Mouse (Mus musculus) hindbrain, embryonic 16.5 days (tissue): ENCODE results near the gene AC153137.1. TPM values are rescaled to one million over a fixed set of nuclear protein-coding genes. Genes with fewer than 3 reads are reported as not detected.
A peak's percentile ranks its signal among the peaks of the same experiment; 100 is the strongest.

Experiments
- ATAC-seq: fragments of 200-750 bp; cut with Nextera tagmentation; 2 replicates; pipeline ENCODE4 v1.8.0; 2017; ENCODE audit warnings: moderate TSS enrichment, moderate library complexity
- H3K27ac ChIP-seq: fragments of 300-500 bp; sonication (generic); 2 replicates; pipeline ENCODE4 v1.5.1; 2014; ENCODE audit warnings: low read depth, mild to moderate bottlenecking, control low read depth, low read length, moderate library complexity
- H3K27me3 ChIP-seq: fragments of 300-500 bp; sonication (generic); replicated peaks from 2 replicates; pipeline ENCODE4 v1.6.1; 2014; ENCODE audit warnings: low read length; ENCODE audit not compliant: control insufficient read depth, insufficient read depth
- H3K36me3 ChIP-seq: fragments of 300-500 bp; sonication (generic); 2 replicates; pipeline ENCODE4 v1.6.1; 2014; ENCODE audit warnings: mild to moderate bottlenecking, low read length, moderate library complexity, mixed read lengths; ENCODE audit not compliant: control insufficient read depth, insufficient read depth
- H3K4me1 ChIP-seq: fragments of 300-500 bp; sonication (generic); 2 replicates; pipeline ENCODE4 v1.6.1; 2014; ENCODE audit warnings: low read depth, low read length; ENCODE audit not compliant: control insufficient read depth, insufficient read depth
- H3K4me2 ChIP-seq: fragments of 300-500 bp; sonication (generic); 2 replicates; pipeline ENCODE4 v1.6.1; 2014; ENCODE audit warnings: mild to moderate bottlenecking, low read length, control low read depth, moderate library complexity
- H3K4me3 ChIP-seq: fragments of 300-500 bp; sonication (generic); 2 replicates; pipeline ENCODE4 v1.5.1; 2014; ENCODE audit warnings: mild to moderate bottlenecking, low read length, control low read depth, moderate library complexity
- H3K9ac ChIP-seq: fragments of 300-500 bp; sonication (generic); 2 replicates; pipeline ENCODE4 v1.6.1; 2014; ENCODE audit warnings: low read depth, mild to moderate bottlenecking, control low read depth, low read length, moderate library complexity
- H3K9me3 ChIP-seq: fragments of 300-500 bp; sonication (generic); 2 replicates; pipeline ENCODE4 v1.6.1; 2014; ENCODE audit warnings: mild to moderate bottlenecking, low read length, moderate library complexity; ENCODE audit not compliant: control insufficient read depth
- WGBS: fragments of 180-500 bp; shearing (Covaris S2); extraction: QIAGEN DNeasy Blood & Tissue Kit; methylation state at CpG from one replicate; pipeline ENCODE4 v1.1.7; 2014; 5-methylcytosine and 5-hydroxymethylcytosine counted together
- polyA plus RNA-seq: library from polyadenylated mRNA; unstranded; fragments of >200 nt; fragmentation: Nextera tagmentation; extraction: Ambion mirVana; gene quantifications from 2 replicates; pipeline ENCODE4 v1.2.1, GENCODE M21; 2015

AC153137.1 gene
- polyA plus RNA-seq, 1 experiment from 2014 or later = not detected

DNA sequence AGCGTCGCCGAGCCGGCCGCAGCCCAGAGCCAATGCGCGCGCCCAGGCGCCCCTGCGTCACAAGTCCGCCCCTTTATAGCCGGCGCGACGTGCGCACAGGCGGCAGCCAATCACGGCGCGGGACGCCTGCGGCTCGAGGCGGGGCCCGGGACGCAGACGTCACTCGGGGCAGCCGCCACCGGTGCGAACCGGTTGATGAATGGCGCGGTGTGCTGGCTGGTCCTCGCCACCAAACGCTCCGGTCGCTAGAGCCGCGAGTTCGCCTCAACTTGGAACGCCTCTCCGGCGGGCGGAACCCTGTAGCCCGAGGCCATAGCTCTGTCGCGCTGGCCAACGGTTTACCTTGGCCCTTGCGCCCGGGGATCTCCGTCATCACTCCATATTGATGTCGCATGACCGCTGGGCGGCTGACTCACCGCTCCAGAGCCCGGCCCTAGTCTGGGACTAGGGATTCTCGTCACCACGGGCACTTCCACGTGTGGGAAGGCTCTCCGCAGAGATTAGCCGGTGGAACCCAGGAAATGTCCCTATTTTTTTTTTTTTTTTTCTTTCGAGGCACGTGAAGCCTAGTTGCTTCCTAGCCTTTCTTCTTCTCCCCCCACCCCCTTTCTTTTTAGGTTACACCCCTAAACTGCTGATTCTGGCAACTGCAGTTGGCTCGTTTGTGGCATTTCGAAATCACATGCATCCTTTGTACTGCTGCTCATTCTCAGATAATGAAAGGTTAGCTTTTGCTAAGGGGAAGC lies 27.9 kb downstream of the AC153137.1 start:
- under 1% methylated on average over 54 of the region's 66 CpGs for WGBS
- peak; percentile 99 for ATAC-seq

DNA sequence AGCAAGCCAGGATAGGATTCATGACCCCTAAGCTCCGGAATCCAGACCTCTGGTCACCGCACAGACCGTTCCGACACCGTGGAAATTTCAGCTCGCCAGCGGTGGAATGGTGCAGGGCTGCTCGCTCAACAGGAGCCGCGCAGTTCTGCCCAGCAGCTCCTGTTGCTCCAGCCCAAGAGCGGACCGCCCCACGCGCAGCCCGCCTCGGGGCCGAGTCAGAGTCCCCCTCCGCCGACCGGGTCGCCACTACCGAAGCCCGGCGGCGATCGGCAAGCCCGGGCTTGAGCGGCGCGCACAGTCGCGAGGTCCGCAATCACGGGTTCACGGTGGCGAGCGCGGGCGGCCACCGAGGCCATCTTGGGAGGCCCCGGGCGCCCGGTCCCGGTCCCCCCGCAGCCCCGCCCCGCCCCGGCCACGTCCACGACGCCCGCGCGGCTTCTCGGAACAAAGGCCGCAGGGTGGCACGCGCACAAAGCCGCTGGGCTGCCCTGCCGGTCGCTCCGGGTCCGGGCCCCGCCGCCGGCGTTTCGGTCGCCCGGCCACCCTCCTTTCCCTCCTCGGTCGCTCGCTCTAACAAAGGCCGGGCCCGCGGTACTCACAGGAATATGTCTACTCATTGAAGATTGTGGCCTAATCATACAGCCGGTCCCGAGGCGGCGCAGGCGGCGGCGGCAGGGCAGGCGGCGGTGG lies 28.7 kb downstream of the AC153137.1 start:
- ATAC-seq = peak; percentile 59
- Histone ChIP-seq H3K27me3 (no peaks in the 10 kb centered on the region), H3K9me3 (no peaks in the 10 kb centered on the region), H3K4me3 (peak overlapping the region; percentile 80), H3K9ac (peak overlapping the region; percentile 97), H3K36me3 (peaks cover 6% of the 10 kb centered on the region), H3K4me1 (peaks cover 17% of the 10 kb centered on the region), H3K27ac (peak overlapping the region; percentile 100), H3K4me2 (peak overlapping the region; percentile 56)
- under 1% methylated on average over 64 of the region's 85 CpGs for WGBS

More for the DNA sequence above, 27.9 kb downstream of the AC153137.1 start:
- Histone ChIP-seq H3K27ac (peak overlapping the region; percentile 100), H3K9me3 (no peaks in the 10 kb centered on the region), H3K9ac (peak overlapping the region; percentile 89), H3K36me3 (no peaks in the 10 kb centered on the region; the same call in 1 of the 2 replicates), H3K27me3 (no peaks in the 10 kb centered on the region), H3K4me1 (peaks cover 17% of the 10 kb centered on the region), H3K4me3 (peak overlapping the region; percentile 80), H3K4me2 (peak overlapping the region; percentile 66)

DNA sequence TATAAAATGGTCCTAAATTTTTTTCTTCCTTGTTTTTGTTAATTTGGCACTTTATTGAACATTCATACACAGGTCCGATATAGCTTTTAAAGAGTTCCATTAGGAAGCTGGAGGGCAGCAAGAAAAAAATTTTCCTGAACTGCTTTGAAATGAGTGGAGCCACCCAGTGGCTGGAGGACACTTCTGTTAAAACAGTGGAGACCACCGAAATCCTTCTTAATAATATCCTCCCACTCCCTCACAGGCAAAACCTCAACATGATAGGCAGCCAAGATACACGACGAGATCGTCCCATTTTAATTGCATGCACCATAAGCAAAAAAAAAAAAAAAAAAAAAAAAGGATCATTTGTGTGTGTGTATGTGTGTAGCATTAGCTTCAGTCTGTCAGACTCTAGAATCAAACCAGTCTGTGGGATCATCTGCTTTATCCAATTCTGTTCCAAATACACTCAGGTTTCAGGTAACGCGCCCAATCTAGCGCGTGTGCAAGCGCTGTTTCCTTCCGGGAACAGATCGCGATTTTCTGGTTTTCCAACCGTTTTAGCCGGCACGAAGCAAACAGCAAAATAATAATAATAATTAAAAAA lies 29.3 kb downstream of the AC153137.1 start:
- H3K27me3 ChIP-seq = no peaks in the 10 kb centered on the region
- peak overlapping the region; percentile 97 for H3K9ac ChIP-seq
- H3K9me3 ChIP-seq = no peaks in the 10 kb centered on the region
- H3K4me2 ChIP-seq = peak overlapping the region; percentile 56
- under 1% methylated on average over 16 of the region's 16 CpGs for WGBS
- peak overlapping the region; percentile 80 for H3K4me3 ChIP-seq
- H3K36me3 ChIP-seq = peaks cover 11% of the 10 kb centered on the region
- peak overlapping the region; percentile 100 for H3K27ac ChIP-seq
- ATAC-seq = no peak
- peaks cover 17% of the 10 kb centered on the region for H3K4me1 ChIP-seq

DNA sequence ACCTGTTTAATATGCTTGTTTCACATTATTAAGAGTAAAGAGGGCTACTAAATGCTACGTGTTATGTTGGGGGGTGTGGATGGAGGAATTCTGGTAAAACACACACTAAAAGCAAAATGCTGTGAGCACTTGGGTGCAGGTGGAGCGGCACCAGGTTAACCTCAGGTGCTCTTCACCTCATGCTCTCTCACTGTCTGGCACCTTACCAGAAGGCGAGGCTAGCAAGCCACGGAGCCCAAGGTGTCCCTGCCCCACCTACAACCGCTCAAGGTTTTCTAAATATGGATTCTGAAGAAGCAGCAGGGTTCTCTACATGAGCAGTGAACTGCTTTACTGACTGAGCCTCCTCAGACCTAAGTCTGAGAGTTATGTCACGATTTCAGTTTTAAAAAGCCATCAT lies 32.6 kb downstream of the AC153137.1 start:
- Histone ChIP-seq H3K4me1 (peaks cover 11% of the 10 kb centered on the region), H3K4me3 (no peak overlapping the region), H3K36me3 (peaks cover 16% of the 10 kb centered on the region), H3K27ac (no peak overlapping the region), H3K9ac (no peak overlapping the region), H3K4me2 (no peak overlapping the region), H3K27me3 (no peaks in the 10 kb centered on the region), H3K9me3 (no peaks in the 10 kb centered on the region)
- WGBS = 95% methylated on average over 6 of the region's 6 CpGs
- ATAC-seq = no peak

DNA sequence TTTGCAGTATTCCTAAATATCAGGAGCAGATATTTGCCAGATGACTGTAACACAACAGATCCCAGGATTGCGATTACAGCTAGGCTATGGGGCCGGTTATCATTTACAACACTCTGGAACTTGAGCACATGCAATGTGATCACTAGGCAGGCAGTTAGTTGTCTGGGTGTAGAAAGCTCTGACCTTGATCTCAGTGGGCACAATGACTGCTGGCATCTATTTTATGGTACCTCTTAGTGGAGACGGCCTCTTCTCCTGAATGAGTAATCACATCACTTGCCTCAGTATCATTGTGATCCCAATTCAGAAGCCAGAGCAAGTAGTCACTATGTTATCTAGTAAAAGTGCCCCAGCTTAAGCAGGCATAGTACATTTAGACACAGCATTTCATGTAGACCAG lies 37.2 kb downstream of the AC153137.1 start:
- Histone ChIP-seq H3K9me3 (no peaks in the 10 kb centered on the region), H3K27ac (no peak overlapping the region), H3K4me3 (no peak overlapping the region), H3K36me3 (peaks cover 19% of the 10 kb centered on the region), H3K27me3 (no peaks in the 10 kb centered on the region), H3K9ac (no peak overlapping the region), H3K4me1 (no peaks in the 10 kb centered on the region), H3K4me2 (no peak overlapping the region)
- ATAC-seq = no peak
- 85% methylated on average over 3 of the region's 3 CpGs for WGBS

DNA sequence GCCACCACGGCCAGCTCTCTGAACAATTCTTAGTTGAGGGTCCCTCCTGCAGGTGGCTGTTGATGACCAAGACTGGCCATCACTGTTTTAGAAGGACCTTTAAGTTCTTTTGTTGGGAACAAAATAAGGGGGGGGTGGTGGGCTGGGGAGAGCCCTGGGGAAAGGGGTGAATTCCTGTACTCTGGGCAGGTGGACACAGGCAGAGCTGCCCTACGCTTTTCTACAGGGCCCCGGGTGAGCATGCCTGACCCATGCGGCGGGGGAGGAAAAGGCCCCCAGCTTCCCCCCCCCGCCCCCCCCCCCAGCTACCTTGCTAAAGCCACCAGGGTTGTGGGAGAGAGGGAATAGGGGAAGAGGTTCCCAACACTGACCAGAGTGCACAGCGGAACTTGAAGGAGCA lies 39.4 kb downstream of the AC153137.1 start:
- Histone ChIP-seq H3K27me3 (no peaks in the 10 kb centered on the region), H3K9me3 (no peaks in the 10 kb centered on the region), H3K4me3 (no peak overlapping the region), H3K9ac (no peak overlapping the region), H3K4me1 (no peaks in the 10 kb centered on the region), H3K36me3 (peaks cover 8% of the 10 kb centered on the region; the same call in 1 of the 2 replicates), H3K27ac (no peak overlapping the region), H3K4me2 (no peak overlapping the region)
- WGBS = 81% methylated on average over 7 of the region's 7 CpGs
- no peak for ATAC-seq

DNA sequence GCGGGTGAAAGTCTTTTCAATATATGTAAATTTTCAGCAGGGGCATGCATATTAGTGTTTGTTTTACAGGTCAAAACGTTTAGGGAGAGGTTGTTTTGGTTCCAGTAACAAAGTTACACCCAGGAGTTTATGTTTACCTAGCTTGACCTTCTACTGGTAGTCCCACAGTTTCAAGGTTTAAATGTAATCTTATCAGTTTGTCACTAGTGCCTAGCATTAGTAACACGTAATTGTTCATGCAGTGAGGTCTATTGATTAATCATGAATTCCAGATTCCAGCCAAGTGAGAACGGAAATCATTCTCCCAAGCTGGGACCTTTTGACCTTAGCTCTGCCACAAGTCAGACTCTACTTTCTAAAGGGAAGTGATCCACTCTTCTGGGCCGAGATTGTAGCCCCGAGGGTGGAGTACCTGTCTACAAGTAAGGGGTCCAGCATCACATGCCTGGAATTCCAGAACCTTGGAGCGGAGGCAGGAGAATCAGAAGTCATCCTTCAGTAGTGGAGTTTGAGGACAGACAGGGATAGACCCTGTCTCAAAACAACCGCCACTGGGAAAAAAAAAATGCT lies 40.3 kb downstream of the AC153137.1 start:
- WGBS = 68% methylated on average over 8 of the region's 8 CpGs
- Histone ChIP-seq H3K27ac (no peak overlapping the region), H3K4me1 (no peaks in the 10 kb centered on the region), H3K36me3 (peaks cover 7% of the 10 kb centered on the region; the same call in 1 of the 2 replicates), H3K27me3 (no peaks in the 10 kb centered on the region), H3K9ac (no peak overlapping the region), H3K4me2 (no peak overlapping the region), H3K4me3 (no peak overlapping the region), H3K9me3 (no peaks in the 10 kb centered on the region)
- no peak for ATAC-seq

DNA sequence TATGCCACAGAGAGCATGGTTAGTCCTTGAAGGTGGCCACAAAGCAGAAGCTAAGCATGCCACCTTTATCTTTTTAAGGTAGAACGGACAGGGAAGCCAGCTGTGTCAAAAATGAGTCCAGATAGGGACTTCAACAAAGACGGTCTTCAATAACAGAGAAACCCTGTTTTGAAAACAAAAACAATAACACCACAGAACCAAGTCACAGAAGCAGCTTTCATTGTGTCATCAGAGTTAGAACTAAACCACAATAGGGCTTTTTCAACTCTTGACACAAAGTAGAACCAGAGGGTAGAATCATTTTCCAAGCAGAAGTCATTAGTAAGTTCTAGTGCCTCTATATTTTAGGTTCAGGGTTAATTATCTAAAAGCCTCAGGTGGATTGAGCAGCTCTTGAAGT lies 41.3 kb downstream of the AC153137.1 start:
- no peak overlapping the region for H3K9ac ChIP-seq

DNA sequence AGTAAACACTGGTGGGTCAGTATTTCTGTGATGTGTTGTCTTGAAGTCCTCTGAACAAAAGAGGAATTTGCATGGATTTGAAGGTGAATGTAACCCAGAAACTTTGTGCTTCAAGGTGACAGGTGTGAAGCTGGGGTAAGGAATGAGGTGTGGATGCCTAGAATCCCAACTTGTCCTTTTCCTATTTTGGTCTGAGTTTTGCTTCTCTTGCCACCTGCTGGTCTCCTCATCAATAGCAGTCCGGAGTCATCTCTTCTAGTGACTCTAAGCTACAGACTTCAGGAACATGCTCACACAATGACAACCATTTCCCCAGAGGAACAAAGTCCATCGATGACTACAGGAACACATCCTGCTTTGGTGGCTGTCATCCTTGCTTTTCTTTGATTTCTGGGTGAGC lies 46.9 kb downstream of the AC153137.1 start:
- H3K4me1 ChIP-seq = no peaks in the 10 kb centered on the region
- 66% methylated on average over 2 of the region's 2 CpGs for WGBS
- no peaks in the 10 kb centered on the region for H3K27me3 ChIP-seq
- H3K4me2 ChIP-seq = no peak overlapping the region
- no peaks in the 10 kb centered on the region for H3K36me3 ChIP-seq
- no peak overlapping the region for H3K9ac ChIP-seq
- H3K9me3 ChIP-seq = no peaks in the 10 kb centered on the region
- ATAC-seq = no peak
- no peak overlapping the region for H3K27ac ChIP-seq
- no peak overlapping the region for H3K4me3 ChIP-seq

More for the DNA sequence above, 41.3 kb downstream of the AC153137.1 start:
- Histone ChIP-seq H3K36me3 (peaks cover 7% of the 10 kb centered on the region; the same call in 1 of the 2 replicates), H3K4me1 (no peaks in the 10 kb centered on the region), H3K4me2 (no peak overlapping the region), H3K9me3 (no peaks in the 10 kb centered on the region), H3K4me3 (no peak overlapping the region), H3K27me3 (no peaks in the 10 kb centered on the region), H3K27ac (no peak overlapping the region)
- WGBS = 77% methylated on average over 2 of the region's 2 CpGs
- no peak for ATAC-seq
